Mouse (Mus musculus): Measurements from ENCODE around the gene Sptb.

DNA sequence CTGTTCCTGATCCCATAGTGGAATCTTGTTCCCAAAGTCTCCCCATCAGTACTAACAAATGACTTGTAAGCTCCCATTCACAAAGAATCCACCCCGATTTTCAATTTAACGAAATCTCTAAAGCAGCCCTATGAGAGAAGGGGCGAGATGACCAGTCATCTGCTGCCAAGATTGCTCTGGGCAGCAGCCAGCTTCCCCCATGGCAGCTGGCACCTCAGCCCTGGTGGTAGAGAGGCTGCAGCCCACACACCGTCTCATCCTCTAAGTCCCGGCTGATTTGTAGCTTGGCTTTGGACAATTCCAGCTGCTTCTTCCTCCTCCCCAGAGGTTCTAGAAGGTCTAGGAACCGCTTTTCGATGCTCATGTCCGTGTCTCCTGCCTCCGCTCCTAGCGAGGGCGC, 102.1 kb downstream of the Sptb start:
- TF ChIP-seq CTCF (IDR thresholded peaks at IDR 0.05; ENCODE audit: low read depth, low read length) = no peak
- no peak for TF ChIP-seq POLR2A (IDR thresholded peaks at IDR 0.05; ENCODE audit: borderline replicate concordance, low read depth, low read length)
